Mouse (Mus musculus) kidney, postnatal 14 days (tissue): ENCODE measurements around the gene Gsta3.
"Not testable (repeated sequence)": the region's sequence is repeated elsewhere in the genome, so short reads cannot be mapped to it uniquely, and the experiment has no call there.

Experiments used
- DNase-seq: peaks from one replicate; pipeline ENCODE4 v3.0.0; 2022; ENCODE audit warnings: mixed read lengths

Gene Gsta3

GRCm38 (mm10) chr1:21253856-21254255 lies 13.5 kb downstream of the Gsta3 start:
- no peak for DNase-seq

- no peak for DNase-seq
Observed at GRCm38 (mm10) chr1:21255625-21256345, 15.4 kb downstream of the Gsta3 start.

GRCm38 (mm10) chr1:21256391-21256790 lies 16.0 kb downstream of the Gsta3 start:
- DNase-seq = no peak

- DNase-seq = no peak
Observed at GRCm38 (mm10) chr1:21256871-21257270, 16.5 kb downstream of the Gsta3 start.

DNA sequence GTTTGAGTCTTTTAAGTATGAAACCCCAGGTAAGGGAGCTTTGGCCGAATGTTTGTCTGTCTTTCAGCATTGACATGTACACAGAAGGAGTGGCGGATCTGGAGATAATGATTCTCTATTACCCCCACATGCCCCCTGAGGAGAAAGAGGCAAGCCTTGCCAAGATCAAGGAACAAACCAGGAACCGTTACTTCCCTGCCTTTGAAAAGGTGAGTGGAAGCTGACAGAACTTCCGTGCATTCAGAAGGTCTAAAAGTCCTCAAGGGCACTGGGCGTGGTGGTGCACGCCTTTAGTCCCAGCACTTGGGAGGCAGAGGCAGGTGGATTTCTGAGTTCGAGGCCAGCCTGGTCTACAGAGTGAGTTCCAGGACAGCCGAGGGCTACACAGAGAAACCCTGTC lies 19.6 kb downstream of the Gsta3 start:
- not testable (repeated sequence) for DNase-seq

DNA sequence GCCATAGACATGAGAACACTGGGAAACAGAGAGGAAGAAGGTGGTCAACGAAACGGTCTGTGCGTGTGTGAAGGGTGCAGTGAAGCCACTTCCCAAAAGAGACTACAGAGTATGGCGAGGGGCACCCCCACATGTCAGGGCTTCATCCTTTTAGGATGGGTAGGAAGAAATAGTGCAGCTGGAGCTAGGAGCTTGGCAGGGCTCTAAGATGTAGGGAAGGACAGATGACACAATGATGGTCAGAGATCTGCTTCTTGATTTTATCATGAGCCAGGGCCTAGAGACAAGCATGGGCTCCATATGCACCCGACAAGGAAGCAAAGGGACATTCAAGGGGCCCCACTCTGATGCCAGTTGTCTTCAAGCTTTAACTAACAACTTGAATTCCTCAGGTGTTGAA lies 22.0 kb downstream of the Gsta3 start:
- no peak for DNase-seq

- no peak for DNase-seq
Observed at GRCm38 (mm10) chr1:21263986-21264385, 23.6 kb downstream of the Gsta3 start.

- DNase-seq = no peak
Observed at GRCm38 (mm10) chr1:21264747-21265146, 24.4 kb downstream of the Gsta3 start.

DNA sequence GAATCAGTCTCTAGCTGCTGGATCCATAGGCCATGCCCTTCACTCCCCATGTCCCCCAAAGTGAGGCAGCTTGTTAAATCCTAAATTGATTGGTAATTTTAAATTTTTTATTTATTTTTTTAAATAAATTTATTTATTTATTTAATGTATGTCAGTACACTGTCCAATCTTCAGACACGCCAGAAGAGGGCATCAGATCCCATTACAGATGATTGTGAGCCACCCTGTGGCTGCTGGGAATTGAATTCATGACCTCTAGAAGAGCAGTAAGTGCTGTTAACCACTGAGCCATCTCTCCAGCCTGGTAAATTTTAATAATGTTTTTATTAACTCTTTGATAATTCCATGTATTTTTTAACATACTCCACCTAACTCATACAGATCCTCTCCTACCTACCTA lies 26.4 kb downstream of the Gsta3 start:
- no peak for DNase-seq

DNA sequence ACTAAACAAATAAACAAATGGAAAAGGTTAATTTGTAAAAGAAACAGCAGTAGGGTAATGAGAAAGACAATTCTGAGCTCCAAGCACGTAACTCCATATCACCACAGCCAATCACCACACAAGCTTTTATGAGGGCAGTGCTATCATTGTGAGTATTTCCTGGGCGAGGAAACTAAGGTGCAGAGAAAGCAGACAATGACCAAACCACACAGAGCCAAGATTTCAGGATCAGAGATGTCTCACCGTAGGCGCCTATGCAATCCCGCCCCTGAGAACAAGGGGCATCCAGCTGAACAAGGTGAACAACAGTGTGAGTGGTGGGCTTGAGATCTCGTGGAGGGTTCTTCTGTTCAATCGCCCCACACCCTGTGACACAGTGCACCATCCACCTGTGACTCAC lies 27.1 kb downstream of the Gsta3 start:
- not testable (repeated sequence) for DNase-seq

DNA sequence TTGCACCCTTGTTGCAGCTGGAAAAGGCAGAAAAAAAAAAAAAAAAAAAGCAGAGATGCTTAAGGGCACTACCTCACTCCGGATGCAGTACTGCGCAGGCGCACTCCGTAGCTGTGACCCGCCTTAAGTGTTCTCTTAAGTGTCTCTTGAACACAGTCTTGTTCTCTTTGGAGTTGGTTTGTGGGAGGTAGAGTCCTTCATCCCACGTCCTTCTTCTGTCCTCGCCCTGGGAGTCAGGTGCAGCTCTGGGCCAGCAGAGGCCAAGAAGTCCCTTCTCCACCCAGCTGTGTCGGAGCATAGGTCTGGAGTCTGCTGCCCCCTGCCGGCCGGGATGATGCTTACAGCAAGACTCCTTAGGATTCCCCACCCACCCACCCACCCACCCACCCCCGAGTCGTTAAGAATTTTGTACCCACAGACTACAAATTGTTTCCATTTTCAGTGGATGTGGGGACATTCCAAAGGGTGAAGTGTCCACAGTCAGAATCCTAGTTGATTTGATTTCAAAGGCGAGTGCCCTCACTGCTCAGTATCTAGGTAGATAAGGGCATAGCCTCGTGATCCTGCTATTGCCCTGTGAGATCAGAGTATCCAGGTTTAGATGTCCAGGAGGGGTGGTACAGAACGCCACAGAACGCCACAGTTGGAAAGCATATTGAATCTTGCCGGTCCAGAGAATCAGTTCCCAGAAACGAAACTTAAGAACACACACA lies 31.1 kb downstream of the Gsta3 start:
- DNase-seq = peak; percentile 79

DNA sequence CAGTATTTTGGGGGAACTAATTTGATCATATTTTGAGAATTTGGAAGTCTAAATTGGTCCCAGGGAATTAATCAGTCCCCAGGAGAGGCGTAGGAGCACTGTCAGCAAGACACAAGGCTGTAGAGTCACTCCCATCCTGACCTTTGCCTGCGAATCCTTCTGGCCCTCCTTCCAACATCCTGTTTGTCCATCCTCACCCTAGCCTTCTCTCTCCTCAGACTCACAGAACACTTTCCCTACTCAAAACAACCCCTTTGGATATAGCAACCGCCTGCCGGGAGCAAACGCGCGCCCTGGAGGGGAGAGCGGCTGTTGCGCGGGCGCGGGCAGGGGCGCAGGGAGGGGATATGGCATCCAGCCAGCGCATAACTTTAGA lies 31.7 kb downstream of the Gsta3 start:
- DNase-seq = peak; percentile 42

DNA sequence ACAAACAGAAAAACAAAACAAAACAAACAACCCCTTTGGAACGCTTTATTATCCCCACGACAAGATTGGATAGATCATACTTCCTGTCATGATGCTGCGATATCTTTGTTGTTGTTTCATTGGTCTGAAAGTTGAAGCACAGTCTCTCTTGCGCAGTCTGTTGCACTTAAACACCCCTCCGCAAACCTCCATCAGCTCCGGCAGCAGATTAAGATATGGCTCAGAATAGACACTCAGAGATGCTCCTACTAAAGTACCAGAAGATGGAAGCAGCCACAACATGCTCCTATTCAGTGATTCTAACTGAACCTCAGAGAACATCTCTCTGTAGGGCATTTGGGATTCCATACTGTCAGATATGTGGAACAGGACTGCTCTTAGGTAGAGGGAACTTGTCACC lies 32.7 kb downstream of the Gsta3 start:
- no peak for DNase-seq

DNA sequence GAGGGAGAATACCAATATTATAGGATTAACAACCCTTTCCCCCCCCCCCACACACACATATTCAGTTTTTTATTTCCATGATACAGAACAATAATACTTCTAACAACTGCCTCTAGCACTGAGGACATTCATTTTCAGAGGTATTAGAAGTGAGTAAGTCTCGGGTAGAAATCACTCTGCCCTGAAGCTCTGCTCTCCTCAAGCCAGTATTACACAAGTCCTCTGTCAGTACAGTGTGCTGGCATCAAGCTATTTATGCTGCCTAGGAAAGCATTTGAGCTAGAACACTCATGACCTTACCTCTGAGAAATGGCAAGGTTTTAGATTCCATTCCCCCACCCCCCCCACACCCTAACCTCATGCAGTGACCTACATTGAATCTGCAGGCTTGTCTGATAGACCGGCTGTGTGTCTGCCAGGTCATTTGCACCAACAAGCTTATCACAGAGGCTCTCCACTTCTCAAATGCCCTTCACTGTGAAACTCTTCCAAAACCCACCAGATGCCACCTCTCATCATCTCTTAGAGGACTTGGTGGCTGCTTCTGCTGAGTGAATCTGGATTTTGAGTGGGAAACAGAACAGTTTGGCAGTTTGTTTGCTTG lies 34.1 kb downstream of the Gsta3 start:
- no peak for DNase-seq

- not testable (repeated sequence) for DNase-seq
Observed at GRCm38 (mm10) chr1:21275366-21275765, 35.0 kb downstream of the Gsta3 start.

GRCm38 (mm10) chr1:21276158-21276557 lies 35.8 kb downstream of the Gsta3 start:
- not testable (repeated sequence) for DNase-seq

- DNase-seq = no peak
Observed at GRCm38 (mm10) chr1:21280306-21280705, 39.9 kb downstream of the Gsta3 start.

DNA sequence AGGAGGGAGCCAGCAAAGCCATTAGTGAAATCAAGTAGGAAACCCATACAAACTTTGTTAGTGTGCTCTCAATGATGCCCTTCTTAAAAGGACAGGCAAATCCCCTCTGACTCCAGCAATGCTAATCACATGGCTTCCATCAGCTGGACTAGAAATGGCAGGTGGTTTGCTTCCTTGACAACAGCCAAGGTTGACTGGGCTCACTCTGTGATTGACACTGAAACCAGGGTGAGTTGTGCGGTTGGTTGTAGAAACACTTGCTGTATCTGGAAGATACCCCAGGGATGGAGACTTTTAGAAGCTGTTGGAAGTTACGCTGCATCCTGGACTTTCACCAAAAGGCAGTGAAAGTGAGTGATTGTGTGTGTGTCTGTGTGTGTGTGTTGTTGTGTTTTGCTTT lies 44.3 kb downstream of the Gsta3 start:
- not testable (repeated sequence) for DNase-seq

- no peak for DNase-seq
Observed at GRCm38 (mm10) chr1:21291394-21291793, 51.0 kb downstream of the Gsta3 start.

DNA sequence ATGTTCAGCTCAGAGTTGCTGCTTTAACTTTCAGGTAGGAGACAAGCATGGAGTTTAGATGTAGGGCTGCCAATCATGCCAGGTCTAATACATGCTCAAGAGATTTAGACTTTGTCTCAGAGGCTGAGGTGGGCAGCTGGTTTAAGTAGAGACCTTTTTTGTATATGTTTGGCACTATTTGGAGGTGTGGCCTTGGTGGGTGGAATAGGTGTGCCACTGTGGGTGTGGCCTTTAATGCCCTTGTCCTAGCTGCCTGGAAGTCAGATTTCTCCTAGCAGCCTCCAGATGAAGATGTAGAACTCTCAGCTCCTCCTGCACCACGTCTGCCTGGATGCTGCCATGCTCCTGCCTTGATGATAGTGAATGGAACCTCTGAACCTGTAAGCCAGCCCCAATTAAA lies 52.2 kb downstream of the Gsta3 start:
- DNase-seq = no peak

GRCm38 (mm10) chr1:21296169-21296568 lies 55.8 kb downstream of the Gsta3 start:
- DNase-seq = peak; percentile 9

GRCm38 (mm10) chr1:21298114-21298513 lies 57.7 kb downstream of the Gsta3 start:
- no peak for DNase-seq

- DNase-seq = no peak
Observed at GRCm38 (mm10) chr1:21299826-21300225, 59.4 kb downstream of the Gsta3 start.

- DNase-seq = no peak
Observed at GRCm38 (mm10) chr1:21301686-21302085, 61.3 kb downstream of the Gsta3 start.
